In the genomic region with DNA sequence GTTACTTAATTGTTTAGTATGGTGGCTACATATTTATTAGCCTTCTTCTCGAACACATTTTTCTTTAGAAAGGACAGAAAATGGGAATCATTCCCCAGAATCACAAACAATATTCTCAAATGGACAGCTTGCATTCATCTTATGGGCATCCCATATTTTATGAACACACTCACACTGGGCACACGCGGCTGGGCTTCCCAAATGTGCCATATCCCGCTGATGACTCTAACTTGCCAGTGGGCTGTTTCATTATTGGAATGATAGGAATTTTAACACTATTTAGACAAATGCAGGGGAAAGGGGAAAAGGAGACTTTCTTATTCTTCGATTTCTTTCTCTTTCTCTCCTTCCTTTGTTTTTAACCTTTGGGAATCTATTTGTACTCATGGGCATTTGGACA, we compare ENCODE assay signal across 19 mouse cellular contexts. TPM values are rescaled to one million over a fixed set of nuclear protein-coding genes. Genes with fewer than 3 reads are reported as not detected.
DNase-seq lines count a peak whose midpoint lies in the region; ATAC-seq and TF ChIP-seq lines count a peak whose summit lies in the region.
"Had no signal": no experiment of that assay in that cellular context is flagged by ENCODE, and none has a peak within 500 bp of the region (broad histone marks: within the 10 kb centered on the region; RNA-seq: fewer than 3 reads in every experiment).

No protein-coding gene starts in this region.

- no peak overlapping the region for H3K27ac ChIP-seq in forebrain, postnatal 0 days (ENCODE audit: low read depth, low read length)
- no peak overlapping the region for H3K27ac ChIP-seq in forebrain, embryonic 10.5 days
- no peak overlapping the region for H3K27ac ChIP-seq in intestine, postnatal 0 days (ENCODE audit: low read depth, low read length)
- no peak overlapping the region for H3K27ac ChIP-seq in intestine, embryonic 16.5 days (ENCODE audit: low read length)
- no peak overlapping the region for H3K27ac ChIP-seq in lung, embryonic 15.5 days
- H3K27ac ChIP-seq: embryonic facial prominence, embryonic 13.5 days; forebrain, embryonic 15.5 days; limb, embryonic 12.5 days; liver, embryonic 15.5 days; midbrain, embryonic 15.5 days had no signal

- H3K9me3 ChIP-seq in forebrain, postnatal 0 days (ENCODE audit: low read length): no peaks in the 10 kb centered on the region
- H3K9me3 ChIP-seq in forebrain, embryonic 10.5 days: no peaks in the 10 kb centered on the region
- no peaks in the 10 kb centered on the region for H3K9me3 ChIP-seq in intestine, postnatal 0 days (ENCODE audit: control insufficient read depth)
- no peaks in the 10 kb centered on the region for H3K9me3 ChIP-seq in intestine, embryonic 16.5 days (ENCODE audit: control insufficient read depth, low read length)
- no peaks in the 10 kb centered on the region for H3K9me3 ChIP-seq in lung, embryonic 15.5 days
- H3K9me3 ChIP-seq: embryonic facial prominence, embryonic 13.5 days; forebrain, embryonic 15.5 days; limb, embryonic 12.5 days; liver, embryonic 15.5 days; midbrain, embryonic 15.5 days had no signal

- H3K4me2 ChIP-seq in forebrain, postnatal 0 days (ENCODE audit: low read depth): peak overlapping the region; percentile 17; the same call in 1 of the 2 replicates
- 0 out of 2 replicates have a peak overlapping the region, but pooled peaks have one; percentile 24 for H3K4me2 ChIP-seq in intestine, postnatal 0 days (replicated peaks; ENCODE audit: low read depth)
- no peak overlapping the region for H3K4me2 ChIP-seq in intestine, embryonic 16.5 days (ENCODE audit: low read depth, low read length)
- H3K4me2 ChIP-seq in lung, embryonic 15.5 days: peak overlapping the region; percentile 20; the same call in 1 of the 2 replicates
- H3K4me2 ChIP-seq: heart, embryonic 11.5 days; limb, embryonic 12.5 days; liver, embryonic 15.5 days; midbrain, embryonic 15.5 days had no signal

- H3K4me3 ChIP-seq in forebrain, postnatal 0 days (ENCODE audit: low read depth, low read length): no peak overlapping the region
- no peak overlapping the region for H3K4me3 ChIP-seq in forebrain, embryonic 10.5 days
- H3K4me3 ChIP-seq in intestine, postnatal 0 days (ENCODE audit: low read depth, low read length): no peak overlapping the region
- no peak overlapping the region for H3K4me3 ChIP-seq in intestine, embryonic 16.5 days (ENCODE audit: low read length)
- no peak overlapping the region for H3K4me3 ChIP-seq in lung, embryonic 15.5 days
- H3K4me3 ChIP-seq: embryonic facial prominence, embryonic 13.5 days; forebrain, embryonic 15.5 days; limb, embryonic 12.5 days; liver, embryonic 15.5 days; midbrain, embryonic 15.5 days had no signal

- H3K4me1 ChIP-seq in forebrain, postnatal 0 days (ENCODE audit: insufficient read depth): no peaks in the 10 kb centered on the region
- H3K4me1 ChIP-seq in forebrain, embryonic 10.5 days: peaks cover 46% of the 10 kb centered on the region
- no peaks in the 10 kb centered on the region for H3K4me1 ChIP-seq in intestine, postnatal 0 days (replicated peaks; ENCODE audit: control insufficient read depth, insufficient read depth, low read length)
- peaks cover 15% of the 10 kb centered on the region for H3K4me1 ChIP-seq in intestine, embryonic 16.5 days (ENCODE audit: control insufficient read depth, insufficient read depth, low read length)
- H3K4me1 ChIP-seq in lung, embryonic 15.5 days: peaks cover 12% of the 10 kb centered on the region
- H3K4me1 ChIP-seq: liver, embryonic 15.5 days had no signal

- no peak for ATAC-seq in forebrain, postnatal 0 days
- no peak for ATAC-seq in intestine, postnatal 0 days
- no peak for ATAC-seq in intestine, embryonic 16.5 days
- no peak for ATAC-seq in lung, embryonic 15.5 days (ENCODE audit: borderline replicate concordance, extremely low read depth, low FRiP score, low TSS enrichment)
- ATAC-seq: forebrain, embryonic 15.5 days; midbrain, embryonic 15.5 days had no signal

- peaks cover 22% of the 10 kb centered on the region for H3K27me3 ChIP-seq in forebrain, postnatal 0 days (ENCODE audit: insufficient read depth, low read length)
- peaks cover 45% of the 10 kb centered on the region for H3K27me3 ChIP-seq in forebrain, embryonic 10.5 days (ENCODE audit: poor library complexity, severe bottlenecking)
- no peaks in the 10 kb centered on the region for H3K27me3 ChIP-seq in intestine, postnatal 0 days (replicated peaks; ENCODE audit: control insufficient read depth, insufficient read depth, low read length)
- H3K27me3 ChIP-seq in intestine, embryonic 16.5 days (replicated peaks; ENCODE audit: control insufficient read depth, insufficient read depth, low read length): no peaks in the 10 kb centered on the region
- peaks cover 4% of the 10 kb centered on the region; the same call in 1 of the 2 replicates for H3K27me3 ChIP-seq in lung, embryonic 15.5 days

- no peak overlapping the region for H3K9ac ChIP-seq in forebrain, postnatal 0 days
- H3K9ac ChIP-seq in intestine, postnatal 0 days (ENCODE audit: low read depth, low read length): no peak overlapping the region
- no peak overlapping the region for H3K9ac ChIP-seq in intestine, embryonic 16.5 days (ENCODE audit: low read depth, low read length)
- no peak overlapping the region for H3K9ac ChIP-seq in lung, embryonic 15.5 days
- H3K9ac ChIP-seq: embryonic facial prominence, embryonic 13.5 days; forebrain, embryonic 15.5 days; limb, embryonic 12.5 days; liver, embryonic 15.5 days; midbrain, embryonic 15.5 days had no signal

- no peak for DNase-seq in forebrain, postnatal 0 days
- DNase-seq in forebrain, embryonic 10.5 days (ENCODE audit: extremely low spot score, low spot score): no peak
- no peak for DNase-seq in lung, postnatal 25 days (ENCODE audit: low spot score)
- DNase-seq in Muller cell, postnatal 12 days (ENCODE audit: inconsistent ontology term): peak; percentile 71
- DNase-seq in yolk sac, embryonic 10.5 days (ENCODE audit: low spot score): no peak
- DNase-seq: adrenal gland, postnatal 10 days; cerebellum, postnatal 14 days; heart, postnatal 10 days; right cerebral cortex, adult 18-20 months; thymus, adult 18-20 months had no signal

- no peak for TF ChIP-seq CTCF in forebrain, postnatal 0 days (IDR thresholded peaks at IDR 0.05; ENCODE audit: low read depth)
- TF ChIP-seq CTCF in intestine, postnatal 0 days (IDR thresholded peaks at IDR 0.05; ENCODE audit: low read depth): no peak

- 78% methylated on average over 5 of the region's 5 CpGs for WGBS in forebrain, postnatal 0 days
- WGBS in forebrain, embryonic 10.5 days: 80% methylated on average over 5 of the region's 5 CpGs
- 66% methylated on average over 5 of the region's 5 CpGs for WGBS in intestine, postnatal 0 days
- 65% methylated on average over 5 of the region's 5 CpGs for WGBS in intestine, embryonic 16.5 days
- 71% methylated on average over 5 of the region's 5 CpGs for WGBS in lung, embryonic 15.5 days

- H3K36me3 ChIP-seq in forebrain, postnatal 0 days (ENCODE audit: insufficient read depth): no peaks in the 10 kb centered on the region
- no peaks in the 10 kb centered on the region for H3K36me3 ChIP-seq in forebrain, embryonic 10.5 days (replicated peaks)
- no peaks in the 10 kb centered on the region for H3K36me3 ChIP-seq in intestine, postnatal 0 days (ENCODE audit: control insufficient read depth, insufficient read depth)
- H3K36me3 ChIP-seq in intestine, embryonic 16.5 days (ENCODE audit: control insufficient read depth, insufficient read depth, low read length): no peaks in the 10 kb centered on the region
- H3K36me3 ChIP-seq in lung, embryonic 15.5 days: no peaks in the 10 kb centered on the region
- H3K36me3 ChIP-seq: embryonic facial prominence, embryonic 13.5 days; forebrain, embryonic 15.5 days; limb, embryonic 12.5 days; liver, embryonic 15.5 days; midbrain, embryonic 15.5 days had no signal

RNA-seq across cellular contexts. Expression of a gene that starts 6.6 kb away (rescaled TPM):
- 16.7 and 20.9 TPM in 2 replicates for total RNA-seq in forebrain, postnatal 0 days (2014; rRNA removed)
- 4.3 and 5.0 TPM in 2 replicates for polyA plus RNA-seq in forebrain, postnatal 0 days (2015; fragmentation: Nextera tagmentation; extraction: Ambion mirVana)
- 2.0 and 2.1 TPM in 2 replicates for polyA plus RNA-seq in forebrain, embryonic 10.5 days (2016; fragmentation: Nextera tagmentation; extraction: Ambion mirVana)
- 23.9 and 31.6 TPM in 2 replicates for polyA plus RNA-seq in intestine, postnatal 0 days (2015; fragmentation: Nextera tagmentation; extraction: Ambion mirVana)
- 10.9 and 12.3 TPM in 2 replicates for polyA plus RNA-seq in intestine, embryonic 16.5 days (2015; fragmentation: Nextera tagmentation; extraction: Ambion mirVana)
- 10.1 and 11.6 TPM in 2 replicates for polyA plus RNA-seq in lung, embryonic 15.5 days (2015; fragmentation: Nextera tagmentation; extraction: Ambion mirVana)
